Mouse (Mus musculus) limb, embryonic 15.5 days (tissue): ENCODE data around the gene S100a13. TPM values are rescaled to one million over a fixed set of nuclear protein-coding genes. Genes with fewer than 3 reads are reported as not detected.

Experiments used
- ATAC-seq: fragments of 200-750 bp; cut with Nextera tagmentation; 2 replicates; pipeline ENCODE4 v1.8.0; 2017; ENCODE audit warnings: low read depth, moderate TSS enrichment; ENCODE audit not compliant: insufficient number of reproducible peaks, low FRiP score, low TSS enrichment
- H3K27ac ChIP-seq: fragments of 300-500 bp; sonication (generic); 2 replicates; pipeline ENCODE4 v1.5.1; 2015; ENCODE audit warnings: moderate library complexity, mild to moderate bottlenecking, inconsistent platforms
- H3K27me3 ChIP-seq: fragments of 300-500 bp; sonication (generic); 2 replicates; pipeline ENCODE4 v1.6.1; 2015; ENCODE audit warnings: inconsistent platforms
- H3K36me3 ChIP-seq: fragments of 300-500 bp; sonication (generic); 2 replicates; pipeline ENCODE4 v1.6.1; 2015; ENCODE audit warnings: inconsistent platforms
- H3K4me1 ChIP-seq: fragments of 300-500 bp; sonication (generic); 2 replicates; pipeline ENCODE4 v1.6.1; 2015; ENCODE audit warnings: inconsistent platforms
- H3K4me2 ChIP-seq: fragments of 300-500 bp; sonication (generic); 2 replicates; pipeline ENCODE4 v1.6.1; 2015; ENCODE audit warnings: mild to moderate bottlenecking, inconsistent platforms
- H3K4me3 ChIP-seq: fragments of 300-500 bp; sonication (generic); 2 replicates; pipeline ENCODE4 v1.5.1; 2015; ENCODE audit warnings: mild to moderate bottlenecking, inconsistent platforms
- H3K9ac ChIP-seq: fragments of 300-500 bp; sonication (generic); 2 replicates; pipeline ENCODE4 v1.6.1; 2015; ENCODE audit warnings: inconsistent platforms
- H3K9me3 ChIP-seq: fragments of 300-500 bp; sonication (generic); 2 replicates; pipeline ENCODE4 v1.6.1; 2016; ENCODE audit warnings: inconsistent platforms
- WGBS: fragments of 180-500 bp; shearing (Covaris S2); methylation state at CpG from one replicate; pipeline ENCODE4 v1.1.7; 2015; 5-methylcytosine and 5-hydroxymethylcytosine counted together
- polyA plus RNA-seq: library from polyadenylated mRNA; unstranded; fragments of >200 nt; fragmentation: Nextera tagmentation; extraction: Ambion mirVana; gene quantifications from 2 replicates; pipeline ENCODE4 v1.2.1, GENCODE M21; 2015

The S100a13 gene
- polyA plus RNA-seq: 52.1 and 55.0 TPM in 2 replicates

- ATAC-seq: peak; percentile 25; the same call in 1 of the 2 replicates
- peak within 1 kb of the TSS; percentile 70 for H3K27ac ChIP-seq
Observed at GRCm38 (mm10) chr3:90513796-90514590, at the start of gene S100a13, which contains the start of gene S100a1. TSS of gene S100a13 (plus strand) at chr3:90514435. TSS of gene S100a1 (minus strand) at chr3:90514392.

GRCm38 (mm10) chr3:90464552-90465080, 49.6 kb upstream of the S100a13 start:
- 17% methylated on average over 37 of the region's 37 CpGs for WGBS
- Histone ChIP-seq H3K36me3 (no peaks in the 10 kb centered on the region), H3K9ac (peak overlapping the region; percentile 31; the same call in 1 of the 2 replicates), H3K9me3 (no peaks in the 10 kb centered on the region), H3K4me3 (peak overlapping the region; percentile 48), H3K4me2 (peak overlapping the region; percentile 93), H3K4me1 (peaks cover 20% of the 10 kb centered on the region), H3K27me3 (peaks cover 50% of the 10 kb centered on the region), H3K27ac (no peak overlapping the region)
- no peak for ATAC-seq

More at GRCm38 (mm10) chr3:90513796-90514590, at the start of gene S100a13, which contains the start of gene S100a1:
- WGBS: 6% methylated on average over 25 of the region's 25 CpGs
- H3K4me2 ChIP-seq: peak within 1 kb of the TSS; percentile 75
- 0 out of 2 replicates have a peak, but pooled peaks cover 10% of the 10 kb centered on the region for H3K27me3 ChIP-seq
- H3K9me3 ChIP-seq: no peaks in the 10 kb centered on the region
- peak within 1 kb of the TSS; percentile 44 for H3K4me3 ChIP-seq
- H3K36me3 ChIP-seq: no peaks in the 10 kb centered on the region
- H3K4me1 ChIP-seq: peaks cover 28% of the 10 kb centered on the region
- H3K9ac ChIP-seq: peak within 1 kb of the TSS; percentile 44

- H3K4me2 ChIP-seq: peak overlapping the region; percentile 93
- WGBS: under 1% methylated on average over 75 of the region's 75 CpGs
- no peaks in the 10 kb centered on the region for H3K36me3 ChIP-seq
- peaks cover 50% of the 10 kb centered on the region for H3K27me3 ChIP-seq
- H3K4me1 ChIP-seq: peaks cover 20% of the 10 kb centered on the region
- H3K9me3 ChIP-seq: no peaks in the 10 kb centered on the region
- ATAC-seq: no peak
- H3K4me3 ChIP-seq: peak overlapping the region; percentile 48
- H3K27ac ChIP-seq: no peak overlapping the region
- H3K9ac ChIP-seq: peak overlapping the region; percentile 31
Observed at GRCm38 (mm10) chr3:90465081-90465685, 49.1 kb upstream of the S100a13 start.

- H3K27ac ChIP-seq: no peak within 1 kb of the TSS
Observed at GRCm38 (mm10) chr3:90465686-90466310, 48.4 kb upstream of the S100a13 start, which contains the start of gene Npr1. TSS of gene Npr1 (minus strand) at chr3:90465866.

GRCm38 (mm10) chr3:90466311-90466766, 47.9 kb upstream of the S100a13 start:
- H3K4me2 ChIP-seq: peak overlapping the region; percentile 93
- no peaks in the 10 kb centered on the region for H3K9me3 ChIP-seq
- no peak for ATAC-seq
- H3K27ac ChIP-seq: no peak overlapping the region
- H3K4me1 ChIP-seq: peaks cover 20% of the 10 kb centered on the region
- H3K36me3 ChIP-seq: no peaks in the 10 kb centered on the region
- no peak overlapping the region for H3K9ac ChIP-seq
- peaks cover 49% of the 10 kb centered on the region for H3K27me3 ChIP-seq
- peak overlapping the region; percentile 48 for H3K4me3 ChIP-seq
- WGBS: 1% methylated on average over 15 of the region's 15 CpGs

More at GRCm38 (mm10) chr3:90465686-90466310, 48.4 kb upstream of the S100a13 start, which contains the start of gene Npr1:
- Histone ChIP-seq H3K4me1 (peaks cover 20% of the 10 kb centered on the region), H3K4me3 (peak within 1 kb of the TSS; percentile 48), H3K9me3 (no peaks in the 10 kb centered on the region), H3K4me2 (peak within 1 kb of the TSS; percentile 93), H3K9ac (peak within 1 kb of the TSS; percentile 31), H3K27me3 (peaks cover 50% of the 10 kb centered on the region), H3K36me3 (no peaks in the 10 kb centered on the region)
- WGBS: under 1% methylated on average over 37 of the region's 49 CpGs
- no peak for ATAC-seq

- Histone ChIP-seq H3K27ac (no peak overlapping the region), H3K27me3 (peaks cover 35% of the 10 kb centered on the region), H3K4me2 (no peak overlapping the region), H3K36me3 (no peaks in the 10 kb centered on the region), H3K9me3 (no peaks in the 10 kb centered on the region), H3K4me1 (peaks cover 20% of the 10 kb centered on the region), H3K9ac (no peak overlapping the region), H3K4me3 (no peak overlapping the region)
- WGBS: 91% methylated on average over 10 of the region's 10 CpGs
- no peak for ATAC-seq
Observed at GRCm38 (mm10) chr3:90467618-90468300, 46.5 kb upstream of the S100a13 start.

- peaks cover 7% of the 10 kb centered on the region for H3K4me1 ChIP-seq
- no peak overlapping the region for H3K4me3 ChIP-seq
- H3K4me2 ChIP-seq: no peak overlapping the region
- H3K9ac ChIP-seq: no peak overlapping the region
- no peak overlapping the region for H3K27ac ChIP-seq
- 24% methylated on average over 3 of the region's 3 CpGs for WGBS
- no peak for ATAC-seq
- H3K36me3 ChIP-seq: no peaks in the 10 kb centered on the region
- H3K27me3 ChIP-seq: no peaks in the 10 kb centered on the region
- H3K9me3 ChIP-seq: no peaks in the 10 kb centered on the region
Observed at GRCm38 (mm10) chr3:90472213-90472612, 42.0 kb upstream of the S100a13 start.

GRCm38 (mm10) chr3:90475151-90475830, 38.9 kb upstream of the S100a13 start:
- Histone ChIP-seq H3K4me2 (peak overlapping the region; percentile 30; the same call in 1 of the 2 replicates), H3K9ac (no peak overlapping the region), H3K4me1 (peaks cover 9% of the 10 kb centered on the region), H3K9me3 (no peaks in the 10 kb centered on the region), H3K27ac (no peak overlapping the region), H3K4me3 (peak overlapping the region; percentile 68), H3K36me3 (peaks cover 19% of the 10 kb centered on the region), H3K27me3 (no peaks in the 10 kb centered on the region)
- no peak for ATAC-seq
- WGBS: 40% methylated on average over 16 of the region's 16 CpGs

GRCm38 (mm10) chr3:90475831-90476611, 38.2 kb upstream of the S100a13 start, which contains the start of gene Ilf2:
TSS of gene Ilf2 (plus strand) at chr3:90476126.
- H3K36me3 ChIP-seq: peaks cover 27% of the 10 kb centered on the region
- peaks cover 9% of the 10 kb centered on the region for H3K4me1 ChIP-seq
- peak within 1 kb of the TSS; percentile 93 for H3K27ac ChIP-seq
- H3K9me3 ChIP-seq: no peaks in the 10 kb centered on the region
- under 1% methylated on average over 45 of the region's 45 CpGs for WGBS
- ATAC-seq: peak; percentile 99
- H3K9ac ChIP-seq: peak within 1 kb of the TSS; percentile 86
- peak within 1 kb of the TSS; percentile 60 for H3K4me2 ChIP-seq
- H3K27me3 ChIP-seq: no peaks in the 10 kb centered on the region
- peak within 1 kb of the TSS; percentile 68 for H3K4me3 ChIP-seq

- H3K4me1 ChIP-seq: peaks cover 6% of the 10 kb centered on the region; the same call in 1 of the 2 replicates
- H3K4me2 ChIP-seq: no peak overlapping the region
- 78% methylated on average over 5 of the region's 5 CpGs for WGBS
- H3K4me3 ChIP-seq: no peak overlapping the region
- H3K36me3 ChIP-seq: peaks cover 68% of the 10 kb centered on the region
- no peak overlapping the region for H3K9ac ChIP-seq
- H3K27me3 ChIP-seq: no peaks in the 10 kb centered on the region
- no peak for ATAC-seq
- H3K27ac ChIP-seq: no peak overlapping the region
- no peaks in the 10 kb centered on the region for H3K9me3 ChIP-seq
Observed at GRCm38 (mm10) chr3:90486998-90487397, 27.2 kb upstream of the S100a13 start.
